Mouse (Mus musculus) erythroid progenitor cell, adult 5-6 weeks (primary cell): ENCODE measurements around the gene Fbxw25. TPM values are rescaled to one million over a fixed set of nuclear protein-coding genes. Genes with fewer than 3 reads are reported as not detected.
"Not testable (repeated sequence)": the region's sequence is repeated elsewhere in the genome, so short reads cannot be mapped to it uniquely, and the experiment has no call there.

ENCODE experiments used
- ATAC-seq: replicated peaks from 2 replicates; pipeline ENCODE4 v1.8.0; 2016; ENCODE audit warnings: moderate number of reproducible peaks, mild to moderate bottlenecking, moderate TSS enrichment, inconsistent platforms; ENCODE audit not compliant: poor library complexity, low FRiP score, severe bottlenecking
- total RNA-seq, 2 experiments: library from RNA; stranded (forward) in 1 of 2; stranded (reverse) in 1 of 2; fragments of 150-400 nt in 1 of 2; fragments of 186-747, 209-891 nt in 1 of 2; gene quantifications; 2 replicates each; pipeline versions ENCODE4 v1.2.3 to v1.2.4; 2015 to 2017; ENCODE audit warnings: low replicate concordance in 2 of 2

Fbxw25 gene
- not detected in 2 replicates for total RNA-seq (2015; ENCODE audit: low replicate concordance)
- total RNA-seq (2017; ENCODE audit: low replicate concordance): not detected in 2 replicates

GRCm38 (mm10) chr9:109664552-109664951, at the start of gene Fbxw25:
Gene Fbxw25 (minus strand): TSS chr9:109664652.
- not testable (repeated sequence) for ATAC-seq

DNA sequence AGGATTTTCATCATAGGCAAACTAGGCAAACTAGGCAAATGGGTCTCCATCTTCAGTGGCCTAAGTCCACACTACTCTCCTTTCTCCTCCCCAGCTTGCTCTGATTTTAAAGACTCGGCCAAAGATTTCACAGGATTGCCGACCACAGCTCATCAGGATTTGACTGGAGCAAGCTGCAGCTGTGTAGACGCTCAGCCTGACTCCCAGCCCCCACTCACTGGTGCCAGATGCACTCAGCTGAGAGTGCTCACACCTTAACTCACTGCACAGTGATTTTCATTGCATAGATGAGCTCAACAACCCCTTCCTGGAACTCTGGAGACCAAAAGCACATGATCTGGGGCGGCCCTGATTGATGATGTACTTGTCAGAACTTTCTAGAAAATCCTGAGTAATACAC, 38.1 kb upstream of the Fbxw25 start, which contains the start of gene Fbxw18:
Fbxw18 (minus strand) TSS at position 101 of the 400 bp plus-strand sequence.
- ATAC-seq: not testable (repeated sequence)

GRCm38 (mm10) chr9:109685299-109685698, 20.8 kb upstream of the Fbxw25 start:
- no peak for ATAC-seq

GRCm38 (mm10) chr9:109625957-109626356, 38.5 kb downstream of the Fbxw25 start, which contains the start of gene Fbxw24:
Gene Fbxw24 (minus strand): TSS chr9:109626057.
- ATAC-seq: not testable (repeated sequence)

- ATAC-seq: not testable (repeated sequence)
Measured at GRCm38 (mm10) chr9:109606837-109607236, 57.6 kb downstream of the Fbxw25 start.

- not testable (repeated sequence) for ATAC-seq
Measured at GRCm38 (mm10) chr9:109602128-109602527, 62.3 kb downstream of the Fbxw25 start.

- ATAC-seq: no peak
Measured at GRCm38 (mm10) chr9:109597226-109597625, 67.2 kb downstream of the Fbxw25 start.

Other genes starting within 250 kb of the Fbxw25 start
- gene Fbxw16, start 215.5 kb downstream of the Fbxw25 start, total RNA-seq (2015; ENCODE audit: low replicate concordance): not detected in 2 replicates
- not detected in 2 replicates for gene Fbxw16, start 215.5 kb downstream of the Fbxw25 start, total RNA-seq (2017; ENCODE audit: low replicate concordance)
- not detected in 2 replicates for gene Fbxw19, start 168.8 kb downstream of the Fbxw25 start, total RNA-seq (2015; ENCODE audit: low replicate concordance)
- not detected in 2 replicates for gene Fbxw19, start 168.8 kb downstream of the Fbxw25 start, total RNA-seq (2017; ENCODE audit: low replicate concordance)
- gene Fbxw15, start 96.4 kb downstream of the Fbxw25 start, total RNA-seq (2015; ENCODE audit: low replicate concordance): not detected in 2 replicates
- gene Fbxw15, start 96.4 kb downstream of the Fbxw25 start, total RNA-seq (2017; ENCODE audit: low replicate concordance): not detected in 2 replicates
- gene Fbxw24, start 38.6 kb downstream of the Fbxw25 start, total RNA-seq (2015; ENCODE audit: low replicate concordance): not detected in 2 replicates
- gene Fbxw24, start 38.6 kb downstream of the Fbxw25 start, total RNA-seq (2017; ENCODE audit: low replicate concordance): not detected in 2 replicates
- gene Fbxw18, start 38.0 kb upstream of the Fbxw25 start, total RNA-seq (2015; ENCODE audit: low replicate concordance): not detected in 2 replicates
- gene Fbxw18, start 38.0 kb upstream of the Fbxw25 start, total RNA-seq (2017; ENCODE audit: low replicate concordance): not detected in 2 replicates
- gene Fbxw26, start 81.4 kb upstream of the Fbxw25 start, total RNA-seq (2015; ENCODE audit: low replicate concordance): not detected in 2 replicates
- not detected in 2 replicates for gene Fbxw26, start 81.4 kb upstream of the Fbxw25 start, total RNA-seq (2017; ENCODE audit: low replicate concordance)
- not detected in 2 replicates for gene Fbxw27, start 126.0 kb upstream of the Fbxw25 start, total RNA-seq (2015; ENCODE audit: low replicate concordance)
- not detected in 2 replicates for gene Fbxw27, start 126.0 kb upstream of the Fbxw25 start, total RNA-seq (2017; ENCODE audit: low replicate concordance)
- not detected in 2 replicates for gene Spink8, start 147.6 kb upstream of the Fbxw25 start, total RNA-seq (2015; ENCODE audit: low replicate concordance)
- gene Spink8, start 147.6 kb upstream of the Fbxw25 start, total RNA-seq (2017; ENCODE audit: low replicate concordance): not detected in 2 replicates
- gene Nme6, start 168.1 kb upstream of the Fbxw25 start, total RNA-seq (2015; ENCODE audit: low replicate concordance): 12.2 and 18.7 TPM in 2 replicates
- gene Nme6, start 168.1 kb upstream of the Fbxw25 start, total RNA-seq (2017; ENCODE audit: low replicate concordance): 9.0 and 10.0 TPM in 2 replicates
- 769 and 967 TPM in 2 replicates for gene Camp, start 185.0 kb upstream of the Fbxw25 start, total RNA-seq (2015; ENCODE audit: low replicate concordance)
- gene Camp, start 185.0 kb upstream of the Fbxw25 start, total RNA-seq (2017; ENCODE audit: low replicate concordance): 327 and 371 TPM in 2 replicates
- gene Cdc25a, start 210.9 kb upstream of the Fbxw25 start, total RNA-seq (2015; ENCODE audit: low replicate concordance): 12.2 and 19.1 TPM in 2 replicates
- 39.5 and 40.3 TPM in 2 replicates for gene Cdc25a, start 210.9 kb upstream of the Fbxw25 start, total RNA-seq (2017; ENCODE audit: low replicate concordance)